Mouse (Mus musculus): ENCODE measurements at regions not wholly inside any gene's neighbourhood (a gene's known extent, or its start where the extent isn't known, plus 50 kb on each side); places are given as distances from the start of the nearest gene placed in this dataset. TPM values are rescaled to one million over a fixed set of nuclear protein-coding genes. Genes with fewer than 3 reads are reported as not detected.

- intact Hi-C loops (cut with DNase I) = no loop called here
- no peak for DNase-seq (ENCODE audit: extremely low spot score in 1 of 2, low spot score in 2 of 2)
These were observed 107.4 kb upstream of the Zfp507 start for GRCm38 (mm10) chr7:35910109-35910706.

GRCm38 (mm10) chr7:35901942-35902381, 99.2 kb upstream of the Zfp507 start:
- peak; percentile 45 to 77 for DNase-seq (ENCODE audit: extremely low spot score in 1 of 2, low spot score in 2 of 2)
- intact Hi-C loops (cut with DNase I) = loop anchor here (5.0 to 10.0 kb wide), 3 partner anchors 160 to 1445 kb away; partner anchors contain the start of gene Tshz3

GRCm38 (mm10) chr7:35898701-35899445, 96.1 kb upstream of the Zfp507 start:
- DNase-seq (ENCODE audit: extremely low spot score in 1 of 2, low spot score in 2 of 2) = no peak
- intact Hi-C loops (cut with DNase I) = no loop called here

GRCm38 (mm10) chr7:35893292-35893691, 90.5 kb upstream of the Zfp507 start:
- peak in 1 of 2 experiments; percentile 46 for DNase-seq (ENCODE audit: extremely low spot score in 1 of 2, low spot score in 2 of 2)
- intact Hi-C loops (cut with DNase I) = no loop called here

GRCm38 (mm10) chr7:35886051-35886450, 83.2 kb upstream of the Zfp507 start:
- no peak for DNase-seq (ENCODE audit: extremely low spot score in 1 of 2, low spot score in 2 of 2)
- intact Hi-C loops (cut with DNase I) = no loop called here

- peak; percentile 66 to 88 for DNase-seq (ENCODE audit: extremely low spot score in 1 of 2, low spot score in 2 of 2)
- intact Hi-C loops (cut with DNase I) = loop anchor here (5.0 kb wide), 1 partner anchor 1477 kb away; no protein-coding TSS in a partner anchor
These were observed 77.0 kb upstream of the Zfp507 start for GRCm38 (mm10) chr7:35879755-35880304.

GRCm38 (mm10) chr7:35878164-35878563, 75.4 kb upstream of the Zfp507 start:
- intact Hi-C loops (cut with DNase I) = loop anchor here (5.0 kb wide), 1 partner anchor 1479 kb away; no protein-coding TSS in a partner anchor
- DNase-seq (ENCODE audit: extremely low spot score in 1 of 2, low spot score in 2 of 2) = peak in 1 of 2 experiments; percentile 62

GRCm38 (mm10) chr7:35861049-35861448, 58.2 kb upstream of the Zfp507 start:
- intact Hi-C loops (cut with DNase I) = no loop called here

GRCm38 (mm10) chr7:35859601-35860000, 56.8 kb upstream of the Zfp507 start:
- intact Hi-C loops (cut with DNase I) = no loop called here
- no peak for DNase-seq (ENCODE audit: extremely low spot score in 1 of 2, low spot score in 2 of 2)

More at GRCm38 (mm10) chr7:35861049-35861448, 58.2 kb upstream of the Zfp507 start:
- no peak for DNase-seq (ENCODE audit: extremely low spot score in 1 of 2, low spot score in 2 of 2)

- no peak for DNase-seq (ENCODE audit: extremely low spot score in 1 of 2, low spot score in 2 of 2)
- intact Hi-C loops (cut with DNase I) = no loop called here
These were observed 54.9 kb upstream of the Zfp507 start for GRCm38 (mm10) chr7:35857693-35858092.

Small RNA genes lying in the stretch of these regions (microRNA-seq; reads per million reads assigned to microRNA genes)
- gene Gm23292 = not detected

All from left cerebral cortex, postnatal 10 days (tissue).